Mouse (Mus musculus): Measurements from ENCODE around the gene Gls2.

DNA sequence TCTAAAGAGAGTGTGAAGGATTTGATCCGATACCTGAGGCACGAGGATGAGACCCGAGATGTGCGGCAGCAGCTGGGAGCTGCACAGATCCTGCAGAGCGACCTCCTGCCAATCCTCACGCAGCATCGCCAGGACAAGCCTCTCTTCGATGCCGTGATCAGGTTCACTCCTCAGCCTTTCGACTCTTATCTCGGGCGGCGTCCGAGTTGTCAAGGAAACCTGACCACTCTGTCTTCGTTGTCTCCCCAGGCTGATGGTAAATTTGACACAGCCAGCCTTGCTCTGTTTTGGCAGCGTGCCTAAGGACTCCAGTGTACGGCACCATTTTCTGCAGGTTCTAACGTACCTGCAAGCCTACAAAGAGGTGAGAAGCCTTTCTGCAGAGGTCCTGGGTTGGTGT is 45.9 kb downstream of the Gls2 start:
- no peak for TF ChIP-seq CTCF (IDR thresholded peaks at IDR 0.05; ENCODE audit: low read depth)
- TF ChIP-seq EP300 (IDR thresholded peaks at IDR 0.05; ENCODE audit: low read depth), result no peak

Measured in heart, postnatal 0 days (tissue).